ENCODE assay signal across 9 mouse cellular contexts in genomic region chr10:112203463-112203862, GRCm38 (mm10). TPM values are rescaled to one million over a fixed set of nuclear protein-coding genes. Genes with fewer than 3 reads are reported as not detected.
DNase-seq lines count a peak whose midpoint lies in the region; ATAC-seq and TF ChIP-seq lines count a peak whose summit lies in the region.
"Had no signal": no experiment of that assay in that cellular context is flagged by ENCODE, and none has a peak within 500 bp of the region (broad histone marks: within the 10 kb centered on the region; RNA-seq: fewer than 3 reads in every experiment).

No protein-coding gene starts in this region.

- no peaks in the 10 kb centered on the region for H3K27me3 ChIP-seq in heart, postnatal 0 days (ENCODE audit: control insufficient read depth, insufficient read depth, low read length)

- no peak overlapping the region for H3K4me2 ChIP-seq in heart, postnatal 0 days (ENCODE audit: low read depth, low read length)

- no peak for ATAC-seq in heart, postnatal 0 days (ENCODE audit: insufficient read depth, low read depth)

- H3K4me3 ChIP-seq in heart, postnatal 0 days (ENCODE audit: low read depth, low read length) = no peak overlapping the region
- no peak overlapping the region for H3K4me3 ChIP-seq in left cerebral cortex, adult 2 months

- no peaks in the 10 kb centered on the region for H3K36me3 ChIP-seq in heart, postnatal 0 days (replicated peaks; ENCODE audit: control insufficient read depth, insufficient read depth, low read length)

- 52% methylated on average over 2 of the region's 2 CpGs for WGBS in heart, postnatal 0 days

- intact Hi-C loops in heart, postnatal 25 days (cut with DNase I) = loop anchor here (5.0 kb wide), 1 partner anchor 181 kb away; no protein-coding TSS in a partner anchor
- intact Hi-C loops in left cerebral cortex, adult 2 months (cut with DNase I) = loop anchor here (1.0 to 10.0 kb wide), 3 partner anchors 281 to 598 kb away; no protein-coding TSS in a partner anchor

- no peak for TF ChIP-seq EP300 in heart, postnatal 0 days (IDR thresholded peaks at IDR 0.05; ENCODE audit: low read depth)

- H3K27ac ChIP-seq in heart, postnatal 0 days (ENCODE audit: low read depth) = no peak overlapping the region
- no peak overlapping the region for H3K27ac ChIP-seq in left cerebral cortex, adult 2 months

- H3K9me3 ChIP-seq in heart, postnatal 0 days (replicated peaks; ENCODE audit: control insufficient read depth, low read length) = no peaks in the 10 kb centered on the region

- TF ChIP-seq CTCF in heart, postnatal 0 days (IDR thresholded peaks at IDR 0.05; ENCODE audit: low read depth) = peak; percentile 53
- TF ChIP-seq CTCF in left cerebral cortex, adult 2 months (IDR thresholded peaks at IDR 0.05) = peak; percentile 79

- no peaks in the 10 kb centered on the region for H3K4me1 ChIP-seq in heart, postnatal 0 days (ENCODE audit: control insufficient read depth, insufficient read depth)

- no peak overlapping the region for H3K9ac ChIP-seq in heart, postnatal 0 days (replicated peaks; ENCODE audit: low read depth, low read length)

- DNase-seq in heart, postnatal 0 days (ENCODE audit: low spot score) = no peak
- no peak for DNase-seq in heart, postnatal 25 days (ENCODE audit: low spot score)
- DNase-seq in adipocyte (ENCODE audit: low spot score) = peak; percentile 85
- DNase-seq in frontal cortex, postnatal 36 days (ENCODE audit: low spot score in 2 of 2) = peak; percentile 19 to 61
- DNase-seq in left cerebral cortex, adult 2 months (ENCODE audit: extremely low spot score in 1 of 2, low spot score in 2 of 2) = peak; percentile 44 to 55
- peak; percentile 75 for DNase-seq in retina, embryonic 14.5 days (ENCODE audit: low spot score)
- DNase-seq in urinary bladder, postnatal 36 days (ENCODE audit: low spot score in 2 of 2) = no peak
- no peak for DNase-seq in urinary bladder, postnatal 14 days (ENCODE audit: low spot score)

RNA-seq across cellular contexts. Expression of gene Caps2, which starts 40.0 kb away (rescaled TPM):
- not detected in 2 replicates for total RNA-seq in heart, postnatal 0 days (2014; rRNA removed; ENCODE audit: low replicate concordance)
- 0.04 and 0.07 TPM in 2 replicates for polyA plus RNA-seq in heart, postnatal 0 days (2015; fragmentation: Nextera tagmentation; extraction: Ambion mirVana)
- total RNA-seq in heart, postnatal 25 days (2021) = not detected
- total RNA-seq in left cerebral cortex, adult 2 months (2021) = not detected

RNA-seq across cellular contexts. Expression of gene Glipr1l3, which starts 43.3 kb away (rescaled TPM):
- not detected in 2 replicates for total RNA-seq in heart, postnatal 0 days (2014; rRNA removed; ENCODE audit: low replicate concordance)
- polyA plus RNA-seq in heart, postnatal 0 days (2015; fragmentation: Nextera tagmentation; extraction: Ambion mirVana) = not detected in 2 replicates
- not detected for total RNA-seq in heart, postnatal 25 days (2021)
- total RNA-seq in left cerebral cortex, adult 2 months (2021) = not detected
- polyA plus RNA-seq: intestine, embryonic 14.5 days had no signal

Comparison
In these comparisons a context has a peak if more than half of its experiments do, and no peak if none do; other contexts are left out.
1. DNase-seq: peak in adipocyte (single experiment), frontal cortex, postnatal 36 days (2 of 2), left cerebral cortex, adult 2 months (2 of 2) and retina, embryonic 14.5 days (single experiment); none in heart, postnatal 0 days (single experiment), heart, postnatal 25 days (single experiment), urinary bladder, postnatal 36 days (0 of 2) and urinary bladder, postnatal 14 days (single experiment).